Mouse (Mus musculus): ENCODE measurements around the gene Apobec4. TPM values are rescaled to one million over a fixed set of nuclear protein-coding genes. Genes with fewer than 3 reads are reported as not detected.
"Not testable (repeated sequence)": the region's sequence is repeated elsewhere in the genome, so short reads cannot be mapped to it uniquely, and the experiment has no call there.

Gene Apobec4
- total RNA-seq, 1 experiment from 2014 or later = not detected

GRCm38 (mm10) chr1:152749276-152749675 is 1.1 kb upstream of the Apobec4 start:
- ATAC-seq (ENCODE audit: extremely low read depth, insufficient number of reproducible peaks, low FRiP score, poor library complexity, severe bottlenecking) = 0 out of 2 replicates have a peak, but pooled peaks have one; percentile 24

GRCm38 (mm10) chr1:152761791-152762190 is 11.4 kb downstream of the Apobec4 start:
- no peak for ATAC-seq (ENCODE audit: extremely low read depth, insufficient number of reproducible peaks, low FRiP score, poor library complexity, severe bottlenecking)

- ATAC-seq (ENCODE audit: extremely low read depth, insufficient number of reproducible peaks, low FRiP score, poor library complexity, severe bottlenecking) = peak; percentile 89
Measured at GRCm38 (mm10) chr1:152766032-152766772, 15.9 kb downstream of the Apobec4 start, which contains the start of the genes Rgl1 and Arpc5. Rgl1 (minus strand) TSS chr1:152766351. Arpc5 (plus strand) TSS chr1:152766542.

- ATAC-seq (ENCODE audit: extremely low read depth, insufficient number of reproducible peaks, low FRiP score, poor library complexity, severe bottlenecking) = no peak
Measured at GRCm38 (mm10) chr1:152766804-152767748, 16.7 kb downstream of the Apobec4 start.

GRCm38 (mm10) chr1:152767749-152768488 is 17.6 kb downstream of the Apobec4 start:
- peak; percentile 83 for ATAC-seq (ENCODE audit: extremely low read depth, insufficient number of reproducible peaks, low FRiP score, poor library complexity, severe bottlenecking)

- no peak for ATAC-seq (ENCODE audit: extremely low read depth, insufficient number of reproducible peaks, low FRiP score, poor library complexity, severe bottlenecking)
Measured at GRCm38 (mm10) chr1:152771016-152771415, 20.7 kb downstream of the Apobec4 start.

GRCm38 (mm10) chr1:152774601-152775000 is 24.2 kb downstream of the Apobec4 start:
- not testable (repeated sequence) for ATAC-seq (ENCODE audit: extremely low read depth, insufficient number of reproducible peaks, low FRiP score, poor library complexity, severe bottlenecking)

- peak; percentile 81 for ATAC-seq (ENCODE audit: extremely low read depth, insufficient number of reproducible peaks, low FRiP score, poor library complexity, severe bottlenecking)
Measured at GRCm38 (mm10) chr1:152779071-152779737, 28.9 kb downstream of the Apobec4 start.

- no peak for ATAC-seq (ENCODE audit: extremely low read depth, insufficient number of reproducible peaks, low FRiP score, poor library complexity, severe bottlenecking)
Measured at GRCm38 (mm10) chr1:152784620-152785019, 34.3 kb downstream of the Apobec4 start.

GRCm38 (mm10) chr1:152785446-152785845 is 35.1 kb downstream of the Apobec4 start:
- not testable (repeated sequence) for ATAC-seq (ENCODE audit: extremely low read depth, insufficient number of reproducible peaks, low FRiP score, poor library complexity, severe bottlenecking)

GRCm38 (mm10) chr1:152786953-152787352 is 36.6 kb downstream of the Apobec4 start:
- ATAC-seq (ENCODE audit: extremely low read depth, insufficient number of reproducible peaks, low FRiP score, poor library complexity, severe bottlenecking) = peak; percentile 50

- ATAC-seq (ENCODE audit: extremely low read depth, insufficient number of reproducible peaks, low FRiP score, poor library complexity, severe bottlenecking) = no peak
Measured at GRCm38 (mm10) chr1:152788121-152788660, 37.8 kb downstream of the Apobec4 start.

GRCm38 (mm10) chr1:152790254-152790653 is 39.9 kb downstream of the Apobec4 start:
- peak; percentile 81 for ATAC-seq (ENCODE audit: extremely low read depth, insufficient number of reproducible peaks, low FRiP score, poor library complexity, severe bottlenecking)

- no peak for ATAC-seq (ENCODE audit: extremely low read depth, insufficient number of reproducible peaks, low FRiP score, poor library complexity, severe bottlenecking)
Measured at GRCm38 (mm10) chr1:152790821-152791220, 40.5 kb downstream of the Apobec4 start.

- no peak for ATAC-seq (ENCODE audit: extremely low read depth, insufficient number of reproducible peaks, low FRiP score, poor library complexity, severe bottlenecking)
Measured at GRCm38 (mm10) chr1:152791269-152791668, 40.9 kb downstream of the Apobec4 start.

GRCm38 (mm10) chr1:152792736-152793494 is 42.6 kb downstream of the Apobec4 start:
- no peak for ATAC-seq (ENCODE audit: extremely low read depth, insufficient number of reproducible peaks, low FRiP score, poor library complexity, severe bottlenecking)

- no peak for ATAC-seq (ENCODE audit: extremely low read depth, insufficient number of reproducible peaks, low FRiP score, poor library complexity, severe bottlenecking)
Measured at GRCm38 (mm10) chr1:152793495-152794130, 43.3 kb downstream of the Apobec4 start.

All from neutrophil, adult 5-6 weeks (primary cell).